Mouse (Mus musculus): ENCODE results near the gene Gsta3.
"Not testable (repeated sequence)": the region's sequence is repeated elsewhere in the genome, so short reads cannot be mapped to it uniquely, and the experiment has no call there.

Gsta3 gene

GRCm38 (mm10) chr1:21239911-21240898 is at the start of gene Gsta3:
Gsta3 (plus strand) TSS chr1:21240589.
- no peak for ATAC-seq (ENCODE audit: low TSS enrichment)

GRCm38 (mm10) chr1:21206241-21206640 is 34.1 kb upstream of the Gsta3 start:
- no peak for ATAC-seq (ENCODE audit: low TSS enrichment)

- peak; percentile 46 for ATAC-seq (ENCODE audit: low TSS enrichment)
Observed at GRCm38 (mm10) chr1:21213537-21213936, 26.9 kb upstream of the Gsta3 start.

- peak; percentile 77 for ATAC-seq (ENCODE audit: low TSS enrichment)
Observed at GRCm38 (mm10) chr1:21213991-21214692, 26.2 kb upstream of the Gsta3 start.

GRCm38 (mm10) chr1:21218489-21218919 is 21.9 kb upstream of the Gsta3 start, which contains the start of gene Tmem14a:
Tmem14a (plus strand) TSS chr1:21218575.
- ATAC-seq (ENCODE audit: low TSS enrichment) = peak; percentile 65

GRCm38 (mm10) chr1:21227756-21228395 is 12.5 kb upstream of the Gsta3 start:
- ATAC-seq (ENCODE audit: low TSS enrichment) = no peak

GRCm38 (mm10) chr1:21228740-21229722 is 11.4 kb upstream of the Gsta3 start:
- not testable (repeated sequence) for ATAC-seq (ENCODE audit: low TSS enrichment)

- no peak for ATAC-seq (ENCODE audit: low TSS enrichment)
Observed at GRCm38 (mm10) chr1:21230376-21230775, 10.0 kb upstream of the Gsta3 start.

GRCm38 (mm10) chr1:21231744-21232464 is 8.5 kb upstream of the Gsta3 start:
- peak; percentile 80 for ATAC-seq (ENCODE audit: low TSS enrichment)

GRCm38 (mm10) chr1:21232516-21232915 is 7.9 kb upstream of the Gsta3 start:
- peak; percentile 8; the same call in 1 of the 2 replicates for ATAC-seq (ENCODE audit: low TSS enrichment)

GRCm38 (mm10) chr1:21235359-21235758 is 5.0 kb upstream of the Gsta3 start:
- ATAC-seq (ENCODE audit: low TSS enrichment) = no peak

- no peak for ATAC-seq (ENCODE audit: low TSS enrichment)
Observed at GRCm38 (mm10) chr1:21241096-21241495, 707 bp downstream of the Gsta3 start.

- no peak for ATAC-seq (ENCODE audit: low TSS enrichment)
Observed at GRCm38 (mm10) chr1:21244290-21244960, 4.0 kb downstream of the Gsta3 start.

GRCm38 (mm10) chr1:21246136-21246535 is 5.7 kb downstream of the Gsta3 start:
- ATAC-seq (ENCODE audit: low TSS enrichment) = peak; percentile 30; the same call in 1 of the 2 replicates

- no peak for ATAC-seq (ENCODE audit: low TSS enrichment)
Observed at GRCm38 (mm10) chr1:21247896-21248295, 7.5 kb downstream of the Gsta3 start.

- peak; percentile 66 for ATAC-seq (ENCODE audit: low TSS enrichment)
Observed at GRCm38 (mm10) chr1:21248560-21249390, 8.4 kb downstream of the Gsta3 start.

- ATAC-seq (ENCODE audit: low TSS enrichment) = no peak
Observed at GRCm38 (mm10) chr1:21251661-21252060, 11.3 kb downstream of the Gsta3 start.

GRCm38 (mm10) chr1:21252566-21253302 is 12.3 kb downstream of the Gsta3 start:
- no peak for ATAC-seq (ENCODE audit: low TSS enrichment)
